23 mouse cellular contexts compared by ENCODE assay signal in the genomic region with DNA sequence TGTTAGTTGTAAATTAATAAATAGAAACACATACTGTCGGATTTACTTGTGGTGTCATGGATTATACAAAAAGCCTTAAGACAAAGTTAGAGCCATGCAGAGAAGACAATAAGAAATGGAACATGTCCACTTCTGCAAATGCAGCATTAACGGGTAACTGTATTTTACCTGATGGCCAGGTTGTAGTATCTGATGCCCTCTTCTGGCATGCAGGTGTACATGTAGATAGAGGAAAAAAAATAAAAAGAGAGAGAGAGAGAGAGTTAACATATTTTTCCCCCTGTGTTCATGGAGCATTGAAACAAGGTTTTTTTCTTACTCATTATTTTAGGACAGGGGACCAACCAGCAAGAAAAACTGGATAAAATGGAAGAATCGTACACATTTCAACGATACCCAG. TPM values are rescaled to one million over a fixed set of nuclear protein-coding genes. Genes with fewer than 3 reads are reported as not detected.
DNase-seq lines count a peak whose midpoint lies in the region; ATAC-seq and TF ChIP-seq lines count a peak whose summit lies in the region.
"Had no signal": no experiment of that assay in that cellular context is flagged by ENCODE, and none has a peak within 500 bp of the region (broad histone marks: within the 10 kb centered on the region; RNA-seq: fewer than 3 reads in every experiment).

No protein-coding gene starts in this region.

- no peaks in the 10 kb centered on the region for H3K27me3 ChIP-seq in forebrain, postnatal 0 days (ENCODE audit: insufficient read depth, low read length)
- H3K27me3 ChIP-seq in forebrain, embryonic 12.5 days, result no peaks in the 10 kb centered on the region
- no peaks in the 10 kb centered on the region for H3K27me3 ChIP-seq in CH12.LX (replicated peaks)
- H3K27me3 ChIP-seq: heart, embryonic 15.5 days; limb, embryonic 12.5 days; liver, embryonic 13.5 days had no signal

- in situ Hi-C loops in CH12.LX (cut with MboI; ENCODE audit: low pct_ligation_motif_present, low pct_unique_long_range_greater_than_20kb, low sequenced_read_pairs), result no loop called here

- 89% methylated on average over 4 of the region's 4 CpGs for WGBS in forebrain, postnatal 0 days
- 90% methylated on average over 4 of the region's 4 CpGs for WGBS in forebrain, embryonic 12.5 days

- H3K9me3 ChIP-seq in forebrain, postnatal 0 days (ENCODE audit: low read length), result no peaks in the 10 kb centered on the region
- H3K9me3 ChIP-seq in forebrain, embryonic 12.5 days, result no peaks in the 10 kb centered on the region
- no peaks in the 10 kb centered on the region for H3K9me3 ChIP-seq in CH12.LX (replicated peaks; ENCODE audit: low read length)
- H3K9me3 ChIP-seq: heart, embryonic 15.5 days; limb, embryonic 12.5 days; liver, embryonic 13.5 days had no signal

- no peak for DNase-seq in forebrain, postnatal 0 days
- no peak for DNase-seq in left cerebral cortex, adult 2 months (ENCODE audit: extremely low spot score in 1 of 2, low spot score in 2 of 2)
- no peak for DNase-seq in left cerebral cortex, adult 11 months (ENCODE audit: low spot score)
- DNase-seq in CH12.LX (ENCODE audit: extremely low read depth) (no peak), R1 (ENCODE audit: low read depth, low spot score) (peak; percentile 23)
- DNase-seq in urinary bladder, postnatal 10 days (ENCODE audit: low spot score), result no peak
- DNase-seq in kidney, adult 8-10 months, result no peak
- DNase-seq: adrenal gland, postnatal 14 days; cerebellum, adult 11 months; cerebellum, postnatal 25 days; embryo, embryonic 11 days; heart, postnatal 4 days; kidney, adult 2 months; kidney, postnatal 25 days; layer of hippocampus, adult 9-11 months; liver, embryonic 13.5 days; lung, postnatal 14 days; right cerebral cortex, postnatal 4 days; thymus, postnatal 25 days had no signal

- no peak for ATAC-seq in forebrain, postnatal 0 days
- no peak for ATAC-seq in forebrain, embryonic 12.5 days (ENCODE audit: low FRiP score)
- ATAC-seq: midbrain, embryonic 16.5 days had no signal

- peak; percentile 43 for TF ChIP-seq RAD21 in CH12.LX (IDR thresholded peaks at IDR 0.05; ENCODE audit: low read depth, low read length)

- dilution Hi-C loops in CH12.LX (cut with MboI; ENCODE audit: extremely low pct_ligation_motif_present, extremely low pct_unique_long_range_greater_than_20kb, low sequenced_read_pairs), result no loop called here

- intact Hi-C loops in left cerebral cortex, adult 2 months (cut with DNase I), result no loop called here

- no peaks in the 10 kb centered on the region for H3K79me2 ChIP-seq in CH12.LX (replicated peaks; ENCODE audit: control insufficient read depth, extremely low read depth, insufficient read depth, poor library complexity, severe bottlenecking)

- no peak overlapping the region for H3K9ac ChIP-seq in forebrain, postnatal 0 days
- H3K9ac ChIP-seq in forebrain, embryonic 12.5 days, result no peak overlapping the region
- no peak overlapping the region for H3K9ac ChIP-seq in CH12.LX (ENCODE audit: insufficient read depth, low read depth)
- H3K9ac ChIP-seq: heart, embryonic 15.5 days; limb, embryonic 12.5 days; liver, embryonic 13.5 days had no signal

- no peak overlapping the region for H3K4me3 ChIP-seq in forebrain, postnatal 0 days (ENCODE audit: low read depth, low read length)
- no peak overlapping the region for H3K4me3 ChIP-seq in forebrain, embryonic 12.5 days (replicated peaks)
- no peak overlapping the region for H3K4me3 ChIP-seq in left cerebral cortex, adult 2 months
- no peak overlapping the region for H3K4me3 ChIP-seq in CH12.LX (replicated peaks in 1 of 3; ENCODE audit: low read depth in 2 of 3, low read length in 2 of 3, poor library complexity in 1 of 3)
- H3K4me3 ChIP-seq: heart, embryonic 15.5 days; limb, embryonic 12.5 days; liver, embryonic 13.5 days had no signal

- no peaks in the 10 kb centered on the region for H3K4me1 ChIP-seq in forebrain, postnatal 0 days (ENCODE audit: insufficient read depth)
- no peaks in the 10 kb centered on the region for H3K4me1 ChIP-seq in forebrain, embryonic 12.5 days
- H3K4me1 ChIP-seq in CH12.LX (ENCODE audit: control insufficient read depth in 1 of 2, insufficient read depth in 2 of 2), result no peaks in the 10 kb centered on the region
- H3K4me1 ChIP-seq: heart, embryonic 15.5 days; liver, embryonic 13.5 days had no signal

- TF ChIP-seq CTCF in forebrain, postnatal 0 days (IDR thresholded peaks at IDR 0.05; ENCODE audit: low read depth), result peak; percentile 53
- TF ChIP-seq CTCF in left cerebral cortex, adult 2 months (IDR thresholded peaks at IDR 0.05), result peak; percentile 26; the same call in 1 of the 2 replicates
- TF ChIP-seq CTCF in CH12.LX (conservative IDR thresholded peaks at IDR 0.05 in 1 of 2, IDR thresholded peaks at IDR 0.05 in 1 of 2; ENCODE audit: low read depth in 2 of 2, low read length in 2 of 2), result peak in 1 of 2 experiments; percentile 63; a peak in 2 of 4 replicates

- H3K4me2 ChIP-seq in forebrain, postnatal 0 days (ENCODE audit: low read depth), result no peak overlapping the region
- H3K4me2 ChIP-seq in forebrain, embryonic 12.5 days, result no peak overlapping the region
- H3K4me2 ChIP-seq in CH12.LX (ENCODE audit: insufficient read depth, low read depth, poor library complexity, severe bottlenecking), result no peak overlapping the region
- H3K4me2 ChIP-seq: heart, embryonic 15.5 days; limb, embryonic 12.5 days; liver, embryonic 13.5 days had no signal

- no peak overlapping the region for H3K27ac ChIP-seq in forebrain, postnatal 0 days (ENCODE audit: low read depth, low read length)
- no peak overlapping the region for H3K27ac ChIP-seq in forebrain, embryonic 12.5 days
- no peak overlapping the region for H3K27ac ChIP-seq in left cerebral cortex, adult 2 months
- no peak overlapping the region for H3K27ac ChIP-seq in CH12.LX (ENCODE audit: insufficient read depth, low read depth)
- H3K27ac ChIP-seq: heart, embryonic 15.5 days; limb, embryonic 12.5 days; liver, embryonic 13.5 days had no signal

- no peaks in the 10 kb centered on the region for H3K36me3 ChIP-seq in forebrain, postnatal 0 days (ENCODE audit: insufficient read depth)
- H3K36me3 ChIP-seq in forebrain, embryonic 12.5 days (replicated peaks), result no peaks in the 10 kb centered on the region
- H3K36me3 ChIP-seq in CH12.LX (replicated peaks in 1 of 2; ENCODE audit: control insufficient read depth in 1 of 2, insufficient read depth in 1 of 2, low read length in 1 of 2), result peaks cover 46 to 83% of the 10 kb centered on the region in 2 experiments
- H3K36me3 ChIP-seq: limb, embryonic 12.5 days had no signal

- no peak for TF ChIP-seq POLR2A in CH12.LX (IDR thresholded peaks at IDR 0.05; ENCODE audit: low read depth, low read length)

- TF ChIP-seq EP300 in CH12.LX (IDR thresholded peaks at IDR 0.05; ENCODE audit: low read length), result no peak

TF ChIP-seq in CH12.LX, 34 proteins besides CTCF, POLR2A, EP300 and RAD21:
- TF ChIP-seq ZMIZ1 (IDR thresholded peaks at IDR 0.05; ENCODE audit: low read depth, low read length), result no peak
- no peak for TF ChIP-seq CHD2 (IDR thresholded peaks at IDR 0.05; ENCODE audit: low read length)
- TF ChIP-seq SIN3A (IDR thresholded peaks at IDR 0.05; ENCODE audit: low read length), result no peak
- TF ChIP-seq ZC3H11A (IDR thresholded peaks at IDR 0.05; ENCODE audit: low read depth, low read length), result no peak
- TF ChIP-seq NRF1 (IDR thresholded peaks at IDR 0.05; ENCODE audit: low read depth, low read length), result no peak
- TF ChIP-seq SMC3 (IDR thresholded peaks at IDR 0.05; ENCODE audit: low read depth, low read length), result peak; percentile 36
- no peak for TF ChIP-seq MAX (IDR thresholded peaks at IDR 0.05; ENCODE audit: low read length)
- TF ChIP-seq USF1 (IDR thresholded peaks at IDR 0.05; ENCODE audit: low read depth, low read length), result no peak
- TF ChIP-seq BHLHE40 (IDR thresholded peaks at IDR 0.05; ENCODE audit: low read depth, low read length), result no peak
- TF ChIP-seq RCOR1 (conservative IDR thresholded peaks at IDR 0.05; ENCODE audit: low read depth, low read length), result no peak
- 0 out of 2 replicates have a peak, but pooled peaks have one; percentile 59 for TF ChIP-seq TBP (conservative IDR thresholded peaks at IDR 0.05; ENCODE audit: low read depth, low read length)
- no peak for TF ChIP-seq HCFC1 (IDR thresholded peaks at IDR 0.05; ENCODE audit: low read depth, low read length)
- TF ChIP-seq ZNF384 (IDR thresholded peaks at IDR 0.05; ENCODE audit: low read depth, low read length), result peak; percentile 89

RNA-seq across cellular contexts. Expression of gene Kpna1, which starts 11.2 kb away (rescaled TPM):
- total RNA-seq in forebrain, postnatal 0 days (2014; rRNA removed), result 83.2 and 97.1 TPM in 2 replicates
- polyA plus RNA-seq in forebrain, postnatal 0 days (2015; fragmentation: Nextera tagmentation; extraction: Ambion mirVana), result 51.0 and 59.7 TPM in 2 replicates
- 90.1 and 96.3 TPM in 2 replicates for polyA plus RNA-seq in forebrain, embryonic 12.5 days (2016; fragmentation: Nextera tagmentation; extraction: Ambion mirVana)
- 100 to 1,000 TPM; 132 to 157 TPM for total RNA-seq in left cerebral cortex, adult 2 months (2021)
- total RNA-seq in CH12.LX (2012; rRNA removed), result 22.1 and 29.8 TPM in 2 replicates
- total RNA-seq in CH12.LX (2014; rRNA removed), result 57.9 and 66.6 TPM in 2 replicates
- polyA plus RNA-seq in CH12.LX (2012; ENCODE audit: insufficient read length, low read depth), result 63.9 and 74.1 TPM in 2 replicates

RNA-seq across cellular contexts. Expression of gene Dtx3l, which starts 28.4 kb away (rescaled TPM):
- 1.2 and 2.3 TPM in 2 replicates for total RNA-seq in forebrain, postnatal 0 days (2014; rRNA removed)
- 1.1 TPM in 2 replicates for polyA plus RNA-seq in forebrain, postnatal 0 days (2015; fragmentation: Nextera tagmentation; extraction: Ambion mirVana)
- 4.8 and 4.9 TPM in 2 replicates for polyA plus RNA-seq in forebrain, embryonic 12.5 days (2016; fragmentation: Nextera tagmentation; extraction: Ambion mirVana)
- 1 to 10 TPM; 3.5 to 3.6 TPM for total RNA-seq in left cerebral cortex, adult 2 months (2021)
- 10.7 and 14.4 TPM in 2 replicates for total RNA-seq in CH12.LX (2012; rRNA removed)
- total RNA-seq in CH12.LX (2014; rRNA removed), result 20.4 and 21.1 TPM in 2 replicates
- polyA plus RNA-seq in CH12.LX (2012; ENCODE audit: insufficient read length, low read depth), result 12.8 and 17.4 TPM in 2 replicates

RNA-seq across cellular contexts. Expression of gene Parp9, which starts 29.0 kb away (rescaled TPM):
- 3.3 and 5.1 TPM in 2 replicates for total RNA-seq in forebrain, postnatal 0 days (2014; rRNA removed)
- polyA plus RNA-seq in forebrain, postnatal 0 days (2015; fragmentation: Nextera tagmentation; extraction: Ambion mirVana), result 2.3 and 3.2 TPM in 2 replicates
- 2.6 and 3.7 TPM in 2 replicates for polyA plus RNA-seq in forebrain, embryonic 12.5 days (2016; fragmentation: Nextera tagmentation; extraction: Ambion mirVana)
- 1 to 10 TPM; 2.3 to 3.9 TPM for total RNA-seq in left cerebral cortex, adult 2 months (2021)
- total RNA-seq in CH12.LX (2012; rRNA removed) (26.1 and 30.3 TPM in 2 replicates), CH12.LX (2014; rRNA removed) (53.1 and 56.9 TPM in 2 replicates)
- 33.2 and 34.3 TPM in 2 replicates for polyA plus RNA-seq in CH12.LX (2012; ENCODE audit: insufficient read length, low read depth)
